Mouse (Mus musculus) midbrain, embryonic 16.5 days (tissue): ENCODE data around the gene Uvrag. TPM values are rescaled to one million over a fixed set of nuclear protein-coding genes. Genes with fewer than 3 reads are reported as not detected.

Experiments
- ATAC-seq: fragments of 200-750 bp; cut with Nextera tagmentation; 2 replicates; pipeline ENCODE4 v1.8.0; 2017; ENCODE audit warnings: moderate TSS enrichment
- H3K27ac ChIP-seq: fragments of 300-500 bp; sonication (generic); 2 replicates; pipeline ENCODE4 v1.5.1; 2014; ENCODE audit warnings: mild to moderate bottlenecking, low read length, mixed read lengths
- H3K27me3 ChIP-seq: fragments of 300-500 bp; sonication (generic); 2 replicates; pipeline ENCODE4 v1.6.1; 2014; ENCODE audit warnings: low read depth, low read length, mixed read lengths; ENCODE audit not compliant: control insufficient read depth, insufficient read depth
- H3K36me3 ChIP-seq: fragments of 300-500 bp; sonication (generic); 2 replicates; pipeline ENCODE4 v1.6.1; 2014; ENCODE audit warnings: mild to moderate bottlenecking, low read length, moderate library complexity, mixed read lengths; ENCODE audit not compliant: control insufficient read depth, insufficient read depth
- H3K4me1 ChIP-seq: fragments of 300-500 bp; sonication (generic); 2 replicates; pipeline ENCODE4 v1.6.1; 2014; ENCODE audit warnings: mild to moderate bottlenecking, low read length, mixed read lengths; ENCODE audit not compliant: control insufficient read depth, insufficient read depth
- H3K4me2 ChIP-seq: fragments of 300-500 bp; sonication (generic); 2 replicates; pipeline ENCODE4 v1.6.1; 2014; ENCODE audit warnings: mild to moderate bottlenecking, low read length, mixed read lengths
- H3K4me3 ChIP-seq: fragments of 300-500 bp; sonication (generic); 2 replicates; pipeline ENCODE4 v1.5.1; 2014; ENCODE audit warnings: low read depth, mild to moderate bottlenecking, low read length, moderate library complexity, mixed read lengths
- H3K9ac ChIP-seq: fragments of 300-500 bp; sonication (generic); 2 replicates; pipeline ENCODE4 v1.6.1; 2014; ENCODE audit warnings: low read depth, low read length, mixed read lengths
- H3K9me3 ChIP-seq: fragments of 300-500 bp; sonication (generic); replicated peaks from 2 replicates; pipeline ENCODE4 v1.6.1; 2014; ENCODE audit warnings: mild to moderate bottlenecking, low read length, mixed read lengths; ENCODE audit not compliant: control insufficient read depth, poor library complexity, severe bottlenecking
- WGBS: fragments of 180-500 bp; shearing (Covaris S2); extraction: QIAGEN DNeasy Blood & Tissue Kit; methylation state at CpG from one replicate; pipeline ENCODE4 v1.1.7; 2014; 5-methylcytosine and 5-hydroxymethylcytosine counted together
- polyA plus RNA-seq: library from polyadenylated mRNA; unstranded; fragments of >200 nt; fragmentation: Nextera tagmentation; extraction: Ambion mirVana; gene quantifications from 2 replicates; pipeline ENCODE4 v1.2.1, GENCODE M21; 2015

Gene Uvrag
- polyA plus RNA-seq, 1 experiment from 2014 or later = 16.0 TPM

DNA sequence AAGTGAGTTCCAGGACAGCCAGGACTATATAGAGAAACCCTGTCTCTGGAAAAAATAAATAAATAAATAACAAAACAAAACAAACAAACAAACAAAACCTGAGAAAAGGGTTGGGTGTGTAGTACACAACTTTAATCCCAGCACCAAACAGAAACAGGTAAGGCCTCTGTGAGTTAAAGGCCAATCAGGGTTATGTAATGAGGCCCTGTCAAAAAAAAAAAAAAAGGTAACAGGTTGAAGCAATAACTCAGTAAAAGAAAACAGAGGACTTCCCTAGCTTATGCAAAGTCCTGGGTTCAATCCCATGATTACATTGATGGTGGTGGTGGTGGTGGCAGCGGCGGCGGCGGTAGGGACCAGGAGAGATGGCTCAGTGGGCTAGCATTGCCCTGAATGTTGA, 3.4 kb downstream of the Uvrag start:
- Histone ChIP-seq H3K4me3 (no peak overlapping the region), H3K36me3 (no peaks in the 10 kb centered on the region), H3K4me2 (no peak overlapping the region), H3K27me3 (no peaks in the 10 kb centered on the region), H3K4me1 (peaks cover 21% of the 10 kb centered on the region), H3K9ac (no peak overlapping the region), H3K27ac (no peak overlapping the region), H3K9me3 (no peaks in the 10 kb centered on the region; the same call in 1 of the 2 replicates)
- ATAC-seq = no peak
- 100% methylated on average over 4 of the region's 4 CpGs for WGBS

GRCm38 (mm10) chr7:99136789-99137188, 4.2 kb downstream of the Uvrag start:
- Histone ChIP-seq H3K4me1 (peaks cover 14% of the 10 kb centered on the region), H3K4me2 (no peak overlapping the region), H3K27ac (no peak overlapping the region), H3K4me3 (no peak overlapping the region), H3K9me3 (no peaks in the 10 kb centered on the region; the same call in 1 of the 2 replicates), H3K36me3 (no peaks in the 10 kb centered on the region), H3K27me3 (no peaks in the 10 kb centered on the region), H3K9ac (no peak overlapping the region)
- ATAC-seq = no peak
- WGBS = 53% methylated on average over 6 of the region's 6 CpGs

- H3K9ac ChIP-seq = no peak overlapping the region
- no peak overlapping the region for H3K4me3 ChIP-seq
- H3K27ac ChIP-seq = no peak overlapping the region; the same call in 1 of the 2 replicates
- no peaks in the 10 kb centered on the region; the same call in 1 of the 2 replicates for H3K4me1 ChIP-seq
- H3K9me3 ChIP-seq = no peaks in the 10 kb centered on the region; the same call in 1 of the 2 replicates
- H3K27me3 ChIP-seq = no peaks in the 10 kb centered on the region
- no peak for ATAC-seq
- 91% methylated on average over 8 of the region's 8 CpGs for WGBS
- no peak overlapping the region for H3K4me2 ChIP-seq
- H3K36me3 ChIP-seq = no peaks in the 10 kb centered on the region
Observed at GRCm38 (mm10) chr7:99133811-99134402, 7.0 kb downstream of the Uvrag start.

- Histone ChIP-seq H3K9ac (no peak overlapping the region), H3K27me3 (no peaks in the 10 kb centered on the region), H3K9me3 (no peaks in the 10 kb centered on the region; the same call in 1 of the 2 replicates), H3K4me3 (no peak overlapping the region), H3K4me2 (no peak overlapping the region), H3K4me1 (no peaks in the 10 kb centered on the region), H3K36me3 (no peaks in the 10 kb centered on the region), H3K27ac (no peak overlapping the region)
- WGBS = 91% methylated on average over 9 of the region's 9 CpGs
- ATAC-seq = no peak
Observed at GRCm38 (mm10) chr7:99132597-99132996, 8.3 kb downstream of the Uvrag start.

- Histone ChIP-seq H3K4me1 (no peaks in the 10 kb centered on the region), H3K4me2 (no peak overlapping the region), H3K27me3 (no peaks in the 10 kb centered on the region), H3K36me3 (no peaks in the 10 kb centered on the region), H3K9ac (no peak overlapping the region), H3K4me3 (no peak overlapping the region), H3K9me3 (no peaks in the 10 kb centered on the region; the same call in 1 of the 2 replicates), H3K27ac (no peak overlapping the region)
- ATAC-seq = no peak
- 84% methylated on average over 6 of the region's 6 CpGs for WGBS
Observed at GRCm38 (mm10) chr7:99131819-99132353, 9.1 kb downstream of the Uvrag start.

- no peak overlapping the region for H3K27ac ChIP-seq
- H3K27me3 ChIP-seq = no peaks in the 10 kb centered on the region
- H3K9ac ChIP-seq = no peak overlapping the region
- no peaks in the 10 kb centered on the region for H3K9me3 ChIP-seq
- 96% methylated on average over 8 of the region's 8 CpGs for WGBS
- no peak overlapping the region for H3K4me3 ChIP-seq
- H3K4me2 ChIP-seq = no peak overlapping the region
- no peaks in the 10 kb centered on the region for H3K36me3 ChIP-seq
- no peaks in the 10 kb centered on the region for H3K4me1 ChIP-seq
- ATAC-seq = no peak
Observed at GRCm38 (mm10) chr7:99128965-99129364, 12.0 kb downstream of the Uvrag start.

- no peak overlapping the region for H3K4me2 ChIP-seq
- H3K9me3 ChIP-seq = no peaks in the 10 kb centered on the region
- H3K4me1 ChIP-seq = no peaks in the 10 kb centered on the region
- no peaks in the 10 kb centered on the region for H3K27me3 ChIP-seq
- no peaks in the 10 kb centered on the region for H3K36me3 ChIP-seq
- WGBS = 55% methylated on average over 10 of the region's 10 CpGs
- H3K27ac ChIP-seq = no peak overlapping the region
- H3K4me3 ChIP-seq = no peak overlapping the region
- H3K9ac ChIP-seq = no peak overlapping the region
- no peak for ATAC-seq
Observed at GRCm38 (mm10) chr7:99128020-99128950, 12.7 kb downstream of the Uvrag start.

DNA sequence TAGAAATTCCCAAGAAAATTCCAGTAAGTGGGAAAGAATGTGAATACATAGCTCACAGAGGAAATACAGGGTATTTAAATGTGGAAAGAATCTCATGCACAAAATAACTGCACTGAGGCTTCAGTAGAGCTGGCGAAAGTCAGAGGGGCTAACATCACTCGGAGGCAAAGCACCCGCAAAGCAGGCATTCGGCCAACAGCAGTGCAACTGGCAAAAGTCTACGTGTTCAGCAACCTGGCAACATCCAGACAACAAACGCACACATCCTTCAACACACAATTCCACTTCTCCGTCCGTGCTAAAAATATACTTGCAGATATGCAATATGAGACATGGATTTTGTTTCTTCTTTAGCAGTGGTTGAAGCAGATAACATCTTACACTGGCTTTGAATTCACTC, 14.9 kb downstream of the Uvrag start:
- no peak overlapping the region for H3K27ac ChIP-seq
- WGBS = 77% methylated on average over 8 of the region's 8 CpGs
- no peaks in the 10 kb centered on the region for H3K27me3 ChIP-seq

DNA sequence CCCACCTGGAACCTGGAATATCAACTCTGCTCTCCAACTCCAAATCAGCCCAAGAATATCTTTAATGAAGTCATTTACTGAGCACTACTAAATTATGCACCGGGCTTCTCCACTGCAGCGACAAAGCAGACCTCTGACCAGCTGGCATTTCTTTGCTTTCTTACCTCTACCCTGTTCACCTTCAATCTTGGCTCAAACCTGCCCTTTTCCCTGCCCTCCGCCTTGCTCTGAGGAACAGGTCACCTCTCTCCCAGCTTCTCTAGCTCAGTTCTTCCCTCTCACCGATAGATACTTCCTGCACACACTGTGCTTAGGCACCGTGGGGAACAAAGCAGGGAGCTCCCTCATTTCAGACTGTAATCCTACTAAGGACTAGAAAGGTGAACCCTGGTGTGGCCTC, 18.3 kb downstream of the Uvrag start:
- 73% methylated on average over 5 of the region's 5 CpGs for WGBS
- Histone ChIP-seq H3K9me3 (no peaks in the 10 kb centered on the region), H3K4me2 (no peak overlapping the region), H3K27ac (no peak overlapping the region), H3K36me3 (no peaks in the 10 kb centered on the region), H3K9ac (no peak overlapping the region), H3K27me3 (no peaks in the 10 kb centered on the region), H3K4me1 (no peaks in the 10 kb centered on the region), H3K4me3 (no peak overlapping the region)
- no peak for ATAC-seq

More for the DNA sequence above, 14.9 kb downstream of the Uvrag start:
- H3K36me3 ChIP-seq = no peaks in the 10 kb centered on the region
- no peak overlapping the region for H3K4me2 ChIP-seq
- no peaks in the 10 kb centered on the region for H3K4me1 ChIP-seq
- H3K9ac ChIP-seq = no peak overlapping the region
- H3K4me3 ChIP-seq = no peak overlapping the region
- H3K9me3 ChIP-seq = no peaks in the 10 kb centered on the region
- no peak for ATAC-seq
